Mouse (Mus musculus): ENCODE results near the gene Tgfa.

DNA sequence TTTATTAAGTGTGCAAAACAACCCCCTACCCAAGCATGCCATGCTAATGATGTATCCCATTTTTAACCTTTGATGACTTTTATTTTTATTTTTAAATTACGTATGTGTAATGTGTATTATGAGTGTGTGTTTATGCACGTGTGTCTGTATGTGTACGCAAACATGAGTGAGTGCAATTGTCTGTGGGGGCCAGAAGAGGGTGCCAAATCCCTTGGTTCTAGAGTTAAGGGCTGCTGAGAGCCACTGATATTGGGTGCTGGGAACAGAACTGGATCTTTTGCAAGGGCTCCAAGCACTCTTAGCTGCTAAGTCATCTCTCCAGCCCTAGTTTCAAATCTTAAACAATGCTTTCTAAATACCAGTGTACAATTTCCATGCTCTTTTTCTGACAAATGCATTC, 103.9 kb downstream of the Tgfa start:
- TF ChIP-seq CTCF (IDR thresholded peaks at IDR 0.05; ENCODE audit: extremely low read depth, insufficient read depth, low read length) (no peak), POLR2A (IDR thresholded peaks at IDR 0.05; ENCODE audit: extremely low read depth, insufficient read depth, low read length) (no peak)
